Mouse (Mus musculus) liver, postnatal 0 days (tissue): Measurements from ENCODE around the gene Ass1.

Experiments
- CTCF ChIP-seq: sonication (generic); IDR thresholded peaks from 2 replicates; pipeline ENCODE4 v1.5.1; 2016; ENCODE audit warnings: antibody characterized with exemption, low read depth
- EP300 ChIP-seq: IDR thresholded peaks from 2 replicates; pipeline ENCODE4 v1.6.1; 2016; ENCODE audit warnings: antibody characterized with exemption, low read depth, mild to moderate bottlenecking

DNA sequence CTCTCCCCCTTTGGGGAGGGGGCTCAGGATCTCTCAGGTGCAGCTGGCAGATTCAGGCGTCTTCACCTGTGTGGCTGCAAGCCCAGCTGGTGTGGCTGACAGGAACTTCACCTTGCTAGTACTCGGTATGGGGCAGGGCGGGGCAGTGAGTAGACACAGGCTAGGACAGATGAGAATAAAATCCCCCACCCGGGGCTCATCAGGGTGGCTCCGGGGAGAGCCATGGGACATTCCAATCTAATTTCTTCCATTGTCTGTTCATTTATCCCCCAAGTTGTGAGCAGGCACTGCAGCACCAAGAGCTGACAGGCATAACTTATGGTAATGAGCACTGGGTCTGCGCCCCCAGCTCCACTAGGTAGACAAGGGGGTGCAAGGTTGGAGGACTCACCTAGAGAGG lies 47.4 kb upstream of the Ass1 start:
- TF ChIP-seq EP300, result no peak
- TF ChIP-seq CTCF, result no peak
